Mouse (Mus musculus): ENCODE results near the gene Pwp2. TPM values are rescaled to one million over a fixed set of nuclear protein-coding genes. Genes with fewer than 3 reads are reported as not detected.
"Not testable (repeated sequence)": the region's sequence is repeated elsewhere in the genome, so short reads cannot be mapped to it uniquely, and the experiment has no call there.

The Pwp2 gene
- total RNA-seq, 1 experiment from 2014 or later, result 16.5 TPM

- DNase-seq, result no peak
These were observed 44.1 kb downstream of the Pwp2 start for GRCm38 (mm10) chr10:78140843-78141242.

- no peak for DNase-seq
These were observed 44.7 kb downstream of the Pwp2 start for GRCm38 (mm10) chr10:78140251-78140600.

GRCm38 (mm10) chr10:78139572-78140250, 45.2 kb downstream of the Pwp2 start:
- DNase-seq, result no peak

GRCm38 (mm10) chr10:78138812-78139523, 46.0 kb downstream of the Pwp2 start:
- peak; percentile 48 for DNase-seq

- no peak for DNase-seq
These were observed 47.8 kb downstream of the Pwp2 start for GRCm38 (mm10) chr10:78137191-78137590.

- no peak for DNase-seq
These were observed 49.0 kb downstream of the Pwp2 start for GRCm38 (mm10) chr10:78135947-78136346.

- DNase-seq, result peak; percentile 53
These were observed 49.8 kb downstream of the Pwp2 start for GRCm38 (mm10) chr10:78134975-78135798.

GRCm38 (mm10) chr10:78134400-78134799, 50.5 kb downstream of the Pwp2 start:
- no peak for DNase-seq

GRCm38 (mm10) chr10:78129998-78130397, 55.0 kb downstream of the Pwp2 start:
- DNase-seq, result no peak

- peak; percentile 59 for DNase-seq
These were observed 55.5 kb downstream of the Pwp2 start for GRCm38 (mm10) chr10:78129423-78129822.

- DNase-seq, result no peak
These were observed 56.3 kb downstream of the Pwp2 start for GRCm38 (mm10) chr10:78128647-78129046.

GRCm38 (mm10) chr10:78127931-78128330, 57.0 kb downstream of the Pwp2 start:
- DNase-seq, result no peak

GRCm38 (mm10) chr10:78127046-78127870, 57.7 kb downstream of the Pwp2 start:
- DNase-seq, result no peak

GRCm38 (mm10) chr10:78126311-78126710, 58.6 kb downstream of the Pwp2 start:
- no peak for DNase-seq

GRCm38 (mm10) chr10:78125061-78125460, 59.9 kb downstream of the Pwp2 start:
- not testable (repeated sequence) for DNase-seq

- not testable (repeated sequence) for DNase-seq
These were observed 60.8 kb downstream of the Pwp2 start for GRCm38 (mm10) chr10:78124137-78124536.

Other genes with a start within 250 kb of the Pwp2 start
- gene Trpm2, start 214.6 kb downstream of the Pwp2 start, total RNA-seq (2021), result 2.4 and 4.8 TPM in 2 replicates
- 15.4 and 17.5 TPM in 2 replicates for gene 1810043G02Rik, start 206.6 kb downstream of the Pwp2 start, total RNA-seq (2021)
- gene Pfkl, start 175.1 kb downstream of the Pwp2 start, total RNA-seq (2021), result 144 and 165 TPM in 2 replicates
- 7.2 and 8.4 TPM in 2 replicates for gene Dnmt3l, start 143.2 kb downstream of the Pwp2 start, total RNA-seq (2021)
- gene Aire, start 141.5 kb downstream of the Pwp2 start, total RNA-seq (2021), result not detected in 2 replicates
- gene Icosl, start 115.8 kb downstream of the Pwp2 start, total RNA-seq (2021), result 9.8 and 19.8 TPM in 2 replicates
- gene D10Jhu81e, start 15.4 kb downstream of the Pwp2 start, total RNA-seq (2021), result 249 and 251 TPM in 2 replicates
- gene Trappc10, start 59.5 kb upstream of the Pwp2 start, total RNA-seq (2021), result 47.2 and 53.7 TPM in 2 replicates
- gene Agpat3, start 167.3 kb upstream of the Pwp2 start, total RNA-seq (2021), result 323 and 324 TPM in 2 replicates
- 199 and 221 TPM in 2 replicates for gene Rrp1, start 227.9 kb upstream of the Pwp2 start, total RNA-seq (2021)
- 176 and 179 TPM in 2 replicates for gene Cstb, start 240.5 kb upstream of the Pwp2 start, total RNA-seq (2021)

Measured in adrenal gland, postnatal 14 days (tissue).